In the genomic region with DNA sequence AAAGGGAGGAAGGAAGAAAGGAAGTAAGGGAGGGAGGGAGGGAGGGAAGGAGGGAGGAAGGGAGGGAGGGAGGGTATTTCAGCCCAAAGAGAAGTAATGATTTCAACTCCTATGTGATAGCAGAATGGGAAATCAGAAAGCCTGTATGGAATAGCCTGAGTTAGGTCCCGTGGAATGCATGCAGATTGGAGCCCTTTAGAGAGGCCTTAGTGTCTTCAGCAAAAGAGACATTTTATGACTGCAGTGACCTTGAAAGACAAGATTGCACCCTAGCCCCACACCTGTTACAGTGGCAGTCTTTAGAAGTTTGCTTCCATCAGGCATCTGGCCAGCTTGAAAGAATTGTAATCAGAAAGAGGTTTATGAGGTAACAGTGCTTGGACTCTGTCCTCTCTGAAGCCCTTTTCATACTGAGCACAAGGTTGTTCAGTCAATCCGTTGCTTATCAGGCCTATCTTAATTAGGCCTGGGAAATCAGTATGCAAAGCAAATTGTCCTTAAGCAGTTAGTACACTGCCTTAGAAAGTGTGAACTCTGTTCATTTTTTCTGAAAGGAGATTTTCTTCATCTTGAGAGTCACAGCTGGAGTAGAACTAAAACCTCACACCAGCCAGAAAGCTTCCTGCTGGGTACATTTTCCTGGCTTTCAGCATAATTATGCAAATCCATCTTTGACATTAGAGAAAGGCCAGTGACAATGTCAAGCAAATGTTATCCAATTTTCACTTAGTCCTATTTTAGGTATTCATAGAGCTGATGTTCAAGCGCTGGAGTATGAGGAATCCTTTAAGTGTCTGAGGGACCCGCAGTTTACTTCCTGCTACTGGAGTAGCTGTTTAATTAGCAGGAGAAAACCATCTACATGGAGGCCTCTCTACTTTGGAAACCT, we compare ENCODE assay signal across 23 mouse cellular contexts. TPM values are rescaled to one million over a fixed set of nuclear protein-coding genes. Genes with fewer than 3 reads are reported as not detected.
A peak's percentile ranks its signal among the peaks of the same experiment; 100 is the strongest.
DNase-seq lines count a peak whose midpoint lies in the region; ATAC-seq and TF ChIP-seq lines count a peak whose summit lies in the region.
"Had no signal": no experiment of that assay in that cellular context is flagged by ENCODE, and none has a peak within 500 bp of the region (broad histone marks: within the 10 kb centered on the region; RNA-seq: fewer than 3 reads in every experiment).

No protein-coding gene starts in this region.

- no peaks in the 10 kb centered on the region for H3K27me3 ChIP-seq in kidney, adult 2 months (replicated peaks; ENCODE audit: control insufficient read depth, insufficient read depth, low read length)
- no peaks in the 10 kb centered on the region for H3K27me3 ChIP-seq in forebrain, embryonic 16.5 days (replicated peaks; ENCODE audit: control insufficient read depth, insufficient read depth, low read length)
- no peaks in the 10 kb centered on the region for H3K27me3 ChIP-seq in midbrain, embryonic 13.5 days
- H3K27me3 ChIP-seq: hindbrain, embryonic 12.5 days; neural tube, embryonic 13.5 days had no signal

- no peak for TF ChIP-seq POLR2A in kidney, adult 2 months (IDR thresholded peaks at IDR 0.05; ENCODE audit: low read depth, low read length)

- intact Hi-C loops in heart, postnatal 36 days (cut with DNase I) = loop anchor here (5.0 kb wide), 1 partner anchor 128 kb away; no protein-coding TSS in a partner anchor

- no peak overlapping the region for H3K4me2 ChIP-seq in forebrain, embryonic 16.5 days (ENCODE audit: low read length)
- H3K4me2 ChIP-seq in midbrain, embryonic 13.5 days (replicated peaks) = no peak overlapping the region
- H3K4me2 ChIP-seq: heart, embryonic 11.5 days; hindbrain, embryonic 12.5 days; limb, embryonic 13.5 days; lung, embryonic 14.5 days; neural tube, embryonic 13.5 days had no signal

- 0 out of 2 replicates have a peak, but pooled peaks have one; percentile 3 for ATAC-seq in forebrain, embryonic 16.5 days
- ATAC-seq in midbrain, embryonic 13.5 days = peak; percentile 70
- ATAC-seq in inflammation-experienced regulatory T-cells, adult 6 months = no peak
- ATAC-seq: activated CD4-positive, CD25-positive, alpha-beta regulatory T cell, adult 4 months had no signal

- H3K4me1 ChIP-seq in kidney, adult 2 months (ENCODE audit: control insufficient read depth, insufficient read depth, low read length) = no peaks in the 10 kb centered on the region
- H3K4me1 ChIP-seq in forebrain, embryonic 16.5 days (replicated peaks; ENCODE audit: control insufficient read depth, insufficient read depth, low read length) = peaks cover 9% of the 10 kb centered on the region
- H3K4me1 ChIP-seq in midbrain, embryonic 13.5 days (replicated peaks) = peaks cover 19% of the 10 kb centered on the region; the same call in 1 of the 2 replicates
- H3K4me1 ChIP-seq: hindbrain, embryonic 12.5 days; limb, embryonic 13.5 days; megakaryocyte, embryonic 14.5 days; neural tube, embryonic 13.5 days had no signal

- no peak overlapping the region for H3K9ac ChIP-seq in forebrain, embryonic 16.5 days (replicated peaks; ENCODE audit: low read depth, low read length)
- H3K9ac ChIP-seq in midbrain, embryonic 13.5 days (replicated peaks) = no peak overlapping the region
- H3K9ac ChIP-seq: hindbrain, embryonic 12.5 days; limb, embryonic 13.5 days; liver, embryonic 14.5 days; lung, embryonic 14.5 days; neural tube, embryonic 13.5 days had no signal

- H3K4me3 ChIP-seq in kidney, adult 2 months (ENCODE audit: insufficient read depth, low read depth, low read length) = no peak overlapping the region
- H3K4me3 ChIP-seq in forebrain, embryonic 16.5 days (replicated peaks; ENCODE audit: low read length) = no peak overlapping the region
- H3K4me3 ChIP-seq in midbrain, embryonic 13.5 days (replicated peaks) = no peak overlapping the region
- H3K4me3 ChIP-seq: hindbrain, embryonic 12.5 days; limb, embryonic 13.5 days; megakaryocyte, embryonic 14.5 days; neural tube, embryonic 13.5 days had no signal

- peak; percentile 1 for DNase-seq in adrenal gland, postnatal 10 days
- DNase-seq in adrenal gland, adult 2 months = no peak
- peak; percentile 7 for DNase-seq in kidney, adult 2 months
- DNase-seq in kidney, postnatal 14 days = no peak
- DNase-seq in heart, postnatal 36 days = no peak
- DNase-seq: adrenal gland, postnatal 14 days; cerebellum, adult 9-10 months; gastrocnemius, postnatal 10 days; heart, postnatal 10 days; kidney, postnatal 10 days; lung, embryonic 14.5 days; lung, postnatal 36 days; thymus, postnatal 14 days had no signal

- TF ChIP-seq CTCF in kidney, adult 2 months (conservative IDR thresholded peaks at IDR 0.05; ENCODE audit: insufficient read depth, insufficient read length, low read depth, low read length) = no peak

- 65% methylated on average over 4 of the region's 4 CpGs for WGBS in kidney, adult 2 months
- 29% methylated on average over 4 of the region's 4 CpGs for WGBS in forebrain, embryonic 16.5 days
- WGBS in midbrain, embryonic 13.5 days = 35% methylated on average over 4 of the region's 4 CpGs

- H3K9me3 ChIP-seq in forebrain, embryonic 16.5 days (ENCODE audit: control insufficient read depth, low read length) = no peaks in the 10 kb centered on the region
- H3K9me3 ChIP-seq in midbrain, embryonic 13.5 days = no peaks in the 10 kb centered on the region
- H3K9me3 ChIP-seq: hindbrain, embryonic 12.5 days; limb, embryonic 13.5 days; megakaryocyte, embryonic 14.5 days; neural tube, embryonic 13.5 days had no signal

- no peak overlapping the region for H3K27ac ChIP-seq in kidney, adult 2 months (ENCODE audit: insufficient read depth, low read depth, low read length)
- no peak overlapping the region for H3K27ac ChIP-seq in forebrain, embryonic 16.5 days (ENCODE audit: low read length)
- H3K27ac ChIP-seq in midbrain, embryonic 13.5 days = no peak overlapping the region
- H3K27ac ChIP-seq: hindbrain, embryonic 12.5 days; limb, embryonic 13.5 days; liver, embryonic 14.5 days; neural tube, embryonic 13.5 days had no signal

- no peaks in the 10 kb centered on the region for H3K36me3 ChIP-seq in kidney, adult 2 months (ENCODE audit: control insufficient read depth, insufficient read depth, low read length)
- no peaks in the 10 kb centered on the region for H3K36me3 ChIP-seq in forebrain, embryonic 16.5 days (ENCODE audit: control insufficient read depth, insufficient read depth)
- no peaks in the 10 kb centered on the region for H3K36me3 ChIP-seq in midbrain, embryonic 13.5 days
- H3K36me3 ChIP-seq: hindbrain, embryonic 12.5 days; limb, embryonic 13.5 days; neural tube, embryonic 13.5 days had no signal

RNA-seq across cellular contexts. Expression of gene Amot, which starts 38.9 kb away (rescaled TPM):
- 10 to 100 TPM; 12.5 to 26.1 TPM for total RNA-seq in adrenal gland, postnatal 10 days (2021)
- 1 to 10 TPM; 6.9 to 7.0 TPM for total RNA-seq in adrenal gland, adult 2 months (2021)
- polyA plus RNA-seq in adrenal gland, adult 2 months (2012; rRNA removed) = 5.3 and 7.0 TPM in 2 replicates
- 23.4 and 24.6 TPM in 2 replicates for polyA plus RNA-seq in kidney, adult 2 months (2012; rRNA removed)
- polyA plus RNA-seq in forebrain, embryonic 16.5 days (2015; fragmentation: Nextera tagmentation; extraction: Ambion mirVana) = 10.2 and 10.6 TPM in 2 replicates
- polyA plus RNA-seq in midbrain, embryonic 13.5 days (2015; fragmentation: Nextera tagmentation; extraction: Ambion mirVana) = 8.6 and 9.9 TPM in 2 replicates
- under 1 TPM in 2 of 3 experiments, not detected in 1; 0.17 to 0.21 TPM for polyA plus RNA-seq in inflammation-experienced regulatory T-cells, adult 6 months (2017; shearing (Covaris generic))
- total RNA-seq in heart, postnatal 36 days (2021) = 1 to 10 TPM; 5.9 to 8.2 TPM

Comparison
In these comparisons a context has a peak if more than half of its experiments do, and no peak if none do; other contexts are left out.
1. DNase-seq: peak in adrenal gland, postnatal 10 days (single experiment) and kidney, adult 2 months (single experiment); none in adrenal gland, adult 2 months (single experiment), kidney, postnatal 14 days (single experiment) and heart, postnatal 36 days (0 of 2).